Mouse (Mus musculus) erythroblast, embryonic 14.5 days (primary cell): ENCODE measurements at regions not wholly inside any gene's neighbourhood (a gene's known extent, or its start where the extent isn't known, plus 50 kb on each side); places are given as distances from the start of the nearest gene placed in this dataset.

Experiments used
- GATA1 ChIP-seq: IDR thresholded peaks from 2 replicates; pipeline ENCODE4 v1.6.1; 2012; ENCODE audit warnings: low read length, inconsistent platforms, mixed read lengths
- TAL1 ChIP-seq: IDR thresholded peaks from 3 replicates; pipeline ENCODE4 v1.6.1; 2012; ENCODE audit warnings: low read length, inconsistent platforms, mixed read lengths

GRCm38 (mm10) chr7:37064582-37065458 lies 366.9 kb downstream of the Tshz3 start:
- TF ChIP-seq GATA1 (no peak), TAL1 (no peak)
